Mouse (Mus musculus) yolk sac, embryonic 10.5 days (tissue): Measurements from ENCODE around the gene Atp6v1g3.

Experiments used
- DNase-seq: peaks from one replicate; pipeline ENCODE4 v3.0.0-alpha.2; 2017; ENCODE audit warnings: low spot score

Gene Atp6v1g3

DNA sequence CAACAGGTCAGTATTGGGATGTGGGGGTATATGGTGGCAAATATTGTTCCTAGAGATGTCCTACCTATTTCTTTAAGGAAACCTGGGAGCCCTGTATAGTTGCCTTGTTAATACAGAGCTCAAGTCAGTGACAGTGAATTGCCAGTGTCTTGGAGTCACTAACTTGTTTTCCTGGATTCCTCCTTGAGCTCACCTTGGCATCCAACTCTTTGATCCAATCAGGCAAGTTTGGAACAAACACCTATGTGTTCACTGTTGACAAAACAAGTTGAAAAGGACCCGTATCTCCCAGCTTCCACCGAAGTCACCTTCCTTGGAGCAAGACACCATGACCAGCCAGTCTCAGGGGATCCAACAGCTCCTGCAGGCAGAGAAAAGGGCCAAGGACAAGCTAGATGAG is at the start of gene Atp6v1g3:
Atp6v1g3 (plus strand) TSS at position 301 of the 400 bp plus-strand sequence.
- no peak for DNase-seq

- no peak for DNase-seq
Observed at GRCm38 (mm10) chr1:138233051-138233450, 40.5 kb upstream of the Atp6v1g3 start.

DNA sequence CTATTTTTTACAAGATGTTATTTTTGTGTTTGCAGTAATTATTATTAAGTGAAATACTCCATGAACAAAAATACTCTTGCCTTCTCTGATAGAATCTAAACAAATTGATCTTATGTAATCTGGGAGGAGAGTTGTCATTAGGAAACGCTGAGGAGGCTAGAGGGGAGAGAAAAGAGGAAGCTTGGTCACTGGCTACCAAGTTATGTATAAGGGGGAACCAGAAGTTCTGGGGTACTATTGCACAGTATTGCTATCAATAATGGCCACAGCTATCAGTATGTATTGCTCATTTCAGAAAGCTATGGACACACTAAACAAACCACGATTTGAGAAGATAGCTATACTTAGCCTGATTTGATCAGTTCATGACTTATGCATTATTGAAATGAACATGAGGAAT is 36.3 kb upstream of the Atp6v1g3 start:
- no peak for DNase-seq

- DNase-seq, result no peak
Observed at GRCm38 (mm10) chr1:138243947-138244346, 29.6 kb upstream of the Atp6v1g3 start.

GRCm38 (mm10) chr1:138244485-138244884 is 29.1 kb upstream of the Atp6v1g3 start:
- DNase-seq, result no peak

- no peak for DNase-seq
Observed at GRCm38 (mm10) chr1:138245103-138245502, 28.4 kb upstream of the Atp6v1g3 start.

GRCm38 (mm10) chr1:138245533-138245932 is 28.0 kb upstream of the Atp6v1g3 start:
- DNase-seq, result no peak

DNA sequence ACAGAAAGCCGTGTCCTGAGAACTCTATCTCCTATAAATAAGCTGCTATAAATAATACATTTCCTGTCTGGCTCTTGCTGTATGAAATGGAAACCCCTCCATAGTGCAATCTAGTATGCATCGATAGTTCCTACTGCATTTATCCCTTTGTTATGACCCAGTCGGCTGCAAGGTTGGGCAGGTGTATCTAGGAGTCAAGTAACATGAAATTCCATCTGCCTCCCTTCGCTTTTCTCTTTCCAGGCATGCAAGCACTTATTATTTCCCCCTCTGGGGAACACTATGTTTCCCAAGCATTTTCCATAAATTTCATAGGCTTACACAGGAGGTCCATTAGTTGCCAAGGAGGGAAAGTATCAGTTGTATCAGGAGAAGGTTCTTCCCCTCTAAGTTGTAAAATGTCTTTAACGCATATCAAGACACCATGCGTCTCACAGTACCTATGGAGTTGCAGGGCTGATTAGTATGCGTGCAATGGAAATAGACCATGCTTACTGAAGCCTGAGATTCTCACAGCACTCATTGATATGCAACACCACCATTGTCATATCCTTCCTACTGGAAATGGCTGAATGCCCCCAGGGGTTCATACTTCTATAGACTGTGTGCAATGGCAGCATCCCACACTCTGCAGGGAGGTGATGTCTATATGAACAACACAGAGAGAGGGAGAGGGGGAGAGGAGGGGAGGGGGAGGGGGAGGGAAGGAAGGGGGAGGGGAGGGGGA is 26.9 kb upstream of the Atp6v1g3 start:
- no peak for DNase-seq

- no peak for DNase-seq
Observed at GRCm38 (mm10) chr1:138247699-138248483, 25.6 kb upstream of the Atp6v1g3 start.

- DNase-seq, result no peak
Observed at GRCm38 (mm10) chr1:138248770-138249169, 24.8 kb upstream of the Atp6v1g3 start.

- no peak for DNase-seq
Observed at GRCm38 (mm10) chr1:138250951-138251350, 22.6 kb upstream of the Atp6v1g3 start.

DNA sequence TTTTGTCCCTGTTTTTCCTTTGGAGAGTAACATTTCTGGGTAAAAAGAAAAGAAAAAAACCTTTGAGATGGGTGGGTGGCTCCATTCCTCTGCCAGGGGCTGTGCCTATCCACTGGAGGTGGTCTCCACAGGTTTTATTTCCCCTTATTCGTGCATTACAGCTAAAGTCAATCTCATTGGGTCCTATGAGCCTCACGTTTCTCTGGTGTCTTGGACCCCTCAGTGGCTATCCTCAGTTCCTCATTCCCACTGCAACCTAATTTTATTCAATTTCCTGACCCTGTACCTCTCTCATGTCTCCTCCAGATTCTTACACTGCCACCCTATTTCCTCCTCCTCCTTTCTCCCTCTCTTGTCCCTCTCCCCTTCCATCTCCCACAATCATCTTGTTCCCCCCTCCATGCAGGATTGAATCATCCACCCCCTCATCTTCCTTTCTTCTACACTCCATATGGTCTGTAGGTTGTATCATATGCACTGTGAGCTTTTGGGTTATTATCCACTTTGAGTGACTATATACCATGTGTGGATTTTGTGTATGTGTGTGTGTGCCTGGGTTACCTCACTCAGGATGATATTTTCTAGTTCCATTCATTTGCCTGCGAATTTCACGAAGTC is 17.3 kb upstream of the Atp6v1g3 start:
- no peak for DNase-seq

GRCm38 (mm10) chr1:138258758-138259157 is 14.8 kb upstream of the Atp6v1g3 start:
- DNase-seq, result no peak

GRCm38 (mm10) chr1:138261520-138261919 is 12.0 kb upstream of the Atp6v1g3 start:
- DNase-seq, result no peak

DNA sequence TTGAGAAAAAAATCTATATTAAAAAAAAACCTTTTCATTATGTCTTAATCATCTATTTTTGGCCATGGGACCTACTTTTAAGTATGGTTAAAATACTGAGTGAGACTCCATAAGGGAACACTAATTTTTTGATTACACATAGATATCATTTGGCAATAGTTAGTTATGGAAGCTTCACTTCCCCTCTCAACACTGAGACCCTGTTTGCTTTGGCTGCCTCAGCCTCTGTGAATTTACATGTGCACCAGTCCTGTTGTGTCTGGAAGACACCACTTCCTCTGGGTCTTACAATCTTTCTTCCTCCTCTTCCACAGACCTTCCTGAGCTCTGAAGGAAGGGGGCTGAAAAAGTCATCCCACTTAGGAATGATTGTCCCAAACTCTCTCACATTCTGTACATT is 11.1 kb upstream of the Atp6v1g3 start:
- DNase-seq, result no peak

DNA sequence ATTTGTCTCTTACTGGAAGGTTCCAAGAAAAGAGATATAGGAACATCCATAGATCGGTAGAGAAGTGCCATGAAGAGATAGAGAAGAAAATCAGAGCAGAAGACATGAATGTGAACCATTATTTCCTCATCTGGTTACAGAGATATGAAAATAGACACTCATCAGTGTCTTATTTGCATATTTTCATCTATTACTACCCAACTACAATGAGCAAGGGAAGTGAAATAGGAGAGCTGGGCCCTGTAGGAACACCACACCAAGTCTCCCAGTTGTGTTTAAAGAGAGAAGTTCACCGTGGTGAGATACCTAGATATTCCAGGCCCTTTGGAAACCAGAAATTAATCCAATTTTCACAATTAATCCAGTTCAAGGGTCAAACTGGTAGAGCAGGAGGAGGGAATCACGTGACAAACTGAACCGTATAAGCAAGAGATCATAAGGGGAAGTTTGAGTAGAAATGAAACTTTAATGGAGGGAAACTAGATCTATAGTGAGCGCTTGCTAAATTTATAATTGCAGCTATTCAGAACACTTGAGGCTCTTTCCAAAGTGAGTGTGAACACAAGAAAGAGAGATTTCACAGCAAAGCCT is 6.0 kb upstream of the Atp6v1g3 start:
- DNase-seq, result no peak

GRCm38 (mm10) chr1:138274930-138275329 is 1.4 kb downstream of the Atp6v1g3 start:
- DNase-seq, result no peak

GRCm38 (mm10) chr1:138275859-138276258 is 2.3 kb downstream of the Atp6v1g3 start:
- DNase-seq, result no peak

DNA sequence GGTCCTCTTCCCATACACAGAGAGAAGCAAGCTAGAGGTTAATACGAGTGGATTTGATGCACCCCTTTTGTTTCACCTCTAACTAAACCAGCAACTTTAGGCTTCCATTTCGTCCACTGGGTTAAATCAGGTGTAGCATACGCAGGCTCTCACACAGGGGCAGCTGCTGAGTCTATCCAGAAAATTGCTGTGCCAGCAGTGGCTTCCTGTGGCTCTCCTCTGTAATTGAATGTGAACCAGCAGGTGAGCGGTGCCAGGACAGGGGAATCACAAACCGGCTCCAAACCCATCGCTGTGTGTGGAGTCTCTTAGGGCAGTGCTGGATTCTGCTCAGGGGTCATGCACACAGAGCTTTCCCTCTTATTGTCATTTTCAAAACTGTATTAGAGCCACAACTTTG is 7.6 kb downstream of the Atp6v1g3 start:
- no peak for DNase-seq

- DNase-seq, result no peak
Observed at GRCm38 (mm10) chr1:138282413-138283141, 9.0 kb downstream of the Atp6v1g3 start.

DNA sequence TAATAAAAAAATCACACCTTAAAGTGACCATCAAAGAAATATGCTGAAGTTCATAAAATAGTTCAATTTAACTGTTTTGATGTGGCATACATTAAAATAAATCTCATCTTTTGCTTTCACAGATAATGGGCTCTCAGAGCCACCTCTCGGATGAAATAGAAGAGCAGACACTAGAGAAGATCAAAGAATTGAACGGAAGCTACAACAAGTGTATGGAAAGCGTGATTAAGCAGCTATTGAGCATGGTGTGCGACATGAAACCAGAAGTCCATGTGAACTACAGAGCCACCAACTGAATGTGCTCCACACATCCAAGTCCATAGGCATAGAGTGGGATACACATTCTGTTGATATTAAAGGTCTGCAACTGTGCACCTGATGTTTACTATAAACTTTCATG is 14.1 kb downstream of the Atp6v1g3 start:
- no peak for DNase-seq

DNA sequence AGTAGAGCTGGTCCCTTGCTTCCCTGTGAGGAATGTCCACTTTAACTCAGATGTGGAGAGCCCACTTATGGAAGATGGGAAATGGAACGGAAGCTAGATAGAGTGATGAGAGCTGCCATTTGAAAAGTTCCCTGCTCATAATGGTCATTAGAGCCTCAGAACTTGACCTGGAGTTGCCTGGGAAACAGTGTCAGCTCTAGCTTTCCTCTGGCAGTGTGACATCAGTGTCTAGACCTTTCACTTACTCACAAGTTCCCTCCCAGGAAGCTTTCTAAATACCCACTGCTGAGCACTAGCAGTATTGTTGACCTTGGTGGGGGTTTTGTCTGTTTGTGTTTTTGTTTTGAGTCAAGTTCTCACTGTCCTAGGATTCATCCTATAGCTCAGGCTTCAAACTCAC is 15.2 kb downstream of the Atp6v1g3 start:
- DNase-seq, result no peak
